Mouse (Mus musculus) kidney, embryonic 14.5 days (tissue): ENCODE results near the gene Zfp428. TPM values are rescaled to one million over a fixed set of nuclear protein-coding genes. Genes with fewer than 3 reads are reported as not detected.

ENCODE experiments used
- ATAC-seq: fragments of 200-750 bp; cut with Nextera tagmentation; 2 replicates; pipeline ENCODE4 v1.8.0; 2017; ENCODE audit warnings: moderate number of reproducible peaks, mild to moderate bottlenecking, moderate TSS enrichment, moderate library complexity; ENCODE audit not compliant: low FRiP score, low TSS enrichment
- H3K27ac ChIP-seq: fragments of 300-500 bp; sonication (generic); 2 replicates; pipeline ENCODE4 v1.5.1; 2014; ENCODE audit warnings: low read depth, mild to moderate bottlenecking, low read length, moderate library complexity, mixed read lengths
- H3K27me3 ChIP-seq: fragments of 300-500 bp; sonication (generic); 2 replicates; pipeline ENCODE4 v1.6.1; 2014; ENCODE audit warnings: mild to moderate bottlenecking, low read length; ENCODE audit not compliant: control insufficient read depth, insufficient read depth
- H3K36me3 ChIP-seq: fragments of 300-500 bp; sonication (generic); 2 replicates; pipeline ENCODE4 v1.6.1; 2014; ENCODE audit warnings: low read length, mixed read lengths; ENCODE audit not compliant: control insufficient read depth, insufficient read depth
- H3K4me1 ChIP-seq: fragments of 300-500 bp; sonication (generic); 2 replicates; pipeline ENCODE4 v1.6.1; 2014; ENCODE audit warnings: low read length, mixed read lengths; ENCODE audit not compliant: control insufficient read depth, insufficient read depth
- H3K4me2 ChIP-seq: fragments of 300-500 bp; sonication (generic); replicated peaks from 2 replicates; pipeline ENCODE4 v1.6.1; 2014; ENCODE audit warnings: low read depth, mild to moderate bottlenecking, low read length
- H3K4me3 ChIP-seq: fragments of 300-500 bp; sonication (generic); 2 replicates; pipeline ENCODE4 v1.5.1; 2014; ENCODE audit warnings: mild to moderate bottlenecking, low read length
- H3K9ac ChIP-seq: fragments of 300-500 bp; sonication (generic); 2 replicates; pipeline ENCODE4 v1.6.1; 2014; ENCODE audit warnings: low read depth, mild to moderate bottlenecking, low read length, moderate library complexity
- H3K9me3 ChIP-seq: fragments of 300-500 bp; sonication (generic); 2 replicates; pipeline ENCODE4 v1.6.1; 2016; ENCODE audit warnings: low read length; ENCODE audit not compliant: control insufficient read depth
- WGBS: fragments of 180-500 bp; shearing (Covaris S2); extraction: QIAGEN DNeasy Blood & Tissue Kit; methylation state at CpG from one replicate; pipeline ENCODE4 v1.1.7; 2014; 5-methylcytosine and 5-hydroxymethylcytosine counted together
- polyA plus RNA-seq: library from polyadenylated mRNA; unstranded; fragments of >200 nt; fragmentation: Nextera tagmentation; extraction: Ambion mirVana; gene quantifications from 2 replicates; pipeline ENCODE4 v1.2.1, GENCODE M21; 2014

Gene Zfp428
- polyA plus RNA-seq, 1 experiment from 2014 or later, result 54.5 TPM

GRCm38 (mm10) chr7:24487403-24487802 lies 19.4 kb upstream of the Zfp428 start:
- H3K4me3 ChIP-seq, result no peak overlapping the region
- H3K4me2 ChIP-seq, result no peak overlapping the region
- 31% methylated on average over 3 of the region's 3 CpGs for WGBS
- no peaks in the 10 kb centered on the region for H3K9me3 ChIP-seq
- no peak overlapping the region for H3K27ac ChIP-seq
- ATAC-seq, result no peak
- peaks cover 9% of the 10 kb centered on the region; the same call in 1 of the 2 replicates for H3K4me1 ChIP-seq
- H3K36me3 ChIP-seq, result no peaks in the 10 kb centered on the region
- no peak overlapping the region for H3K9ac ChIP-seq
- H3K27me3 ChIP-seq, result peaks cover 4% of the 10 kb centered on the region; the same call in 1 of the 2 replicates

- no peak for ATAC-seq
- WGBS, result 88% methylated on average over 8 of the region's 8 CpGs
- no peak overlapping the region for H3K9ac ChIP-seq
- no peak overlapping the region for H3K4me2 ChIP-seq
- H3K4me1 ChIP-seq, result peaks cover 9% of the 10 kb centered on the region; the same call in 1 of the 2 replicates
- no peaks in the 10 kb centered on the region for H3K9me3 ChIP-seq
- no peaks in the 10 kb centered on the region for H3K36me3 ChIP-seq
- H3K4me3 ChIP-seq, result no peak overlapping the region
- no peaks in the 10 kb centered on the region for H3K27me3 ChIP-seq
- H3K27ac ChIP-seq, result no peak overlapping the region
Measured at GRCm38 (mm10) chr7:24488303-24488702, 18.5 kb upstream of the Zfp428 start.

DNA sequence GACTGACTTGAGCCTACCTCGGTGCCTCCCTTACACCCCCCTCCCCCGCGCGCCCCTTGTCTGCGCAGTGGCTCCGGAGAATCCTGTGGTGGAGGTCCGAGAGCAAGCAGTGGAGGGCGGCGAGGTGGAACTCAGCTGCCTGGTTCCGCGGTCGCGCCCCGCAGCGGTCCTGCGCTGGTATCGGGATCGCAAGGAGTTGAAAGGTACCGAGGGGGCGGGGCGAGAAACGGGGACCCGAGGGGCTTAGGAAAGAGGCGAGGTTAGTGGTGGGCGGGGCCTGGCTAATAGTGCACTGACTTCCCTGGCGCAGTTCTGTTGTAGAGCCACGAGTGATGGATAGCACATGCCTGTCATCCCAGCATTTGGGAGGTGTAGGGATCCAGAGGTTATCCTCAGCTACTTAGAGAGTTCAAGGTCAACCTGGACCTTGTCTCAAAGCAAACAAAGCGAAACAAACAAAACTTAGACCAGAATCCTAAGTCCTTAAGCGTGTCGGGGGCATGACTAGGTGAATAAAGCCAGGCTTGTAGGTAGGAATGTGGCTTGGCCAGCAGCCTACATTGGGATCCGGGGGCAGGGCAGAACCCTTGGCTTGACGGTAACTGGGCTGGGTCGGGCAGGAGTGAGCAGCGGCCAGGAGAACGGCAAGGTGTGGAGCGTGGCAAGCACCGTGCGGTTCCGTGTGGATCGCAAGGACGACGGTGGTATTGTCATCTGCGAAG lies 6.8 kb upstream of the Zfp428 start:
- H3K27ac ChIP-seq, result no peak overlapping the region; the same call in 1 of the 2 replicates
- peaks cover 13% of the 10 kb centered on the region; the same call in 1 of the 2 replicates for H3K4me1 ChIP-seq
- peak; percentile 77 for ATAC-seq
- H3K4me2 ChIP-seq, result peak overlapping the region; percentile 43
- no peak overlapping the region for H3K9ac ChIP-seq
- 0 out of 2 replicates have a peak, but pooled peaks cover 3% of the 10 kb centered on the region for H3K9me3 ChIP-seq
- H3K27me3 ChIP-seq, result peaks cover 17% of the 10 kb centered on the region
- H3K36me3 ChIP-seq, result no peaks in the 10 kb centered on the region
- peak overlapping the region; percentile 29 for H3K4me3 ChIP-seq
- 10% methylated on average over 43 of the region's 43 CpGs for WGBS

GRCm38 (mm10) chr7:24500929-24501328 lies 5.9 kb upstream of the Zfp428 start:
- no peaks in the 10 kb centered on the region for H3K36me3 ChIP-seq
- WGBS, result 42% methylated on average over 7 of the region's 7 CpGs
- H3K27ac ChIP-seq, result no peak overlapping the region
- ATAC-seq, result no peak
- 0 out of 2 replicates have a peak, but pooled peaks cover 3% of the 10 kb centered on the region for H3K9me3 ChIP-seq
- no peak overlapping the region for H3K9ac ChIP-seq
- peaks cover 17% of the 10 kb centered on the region for H3K27me3 ChIP-seq
- H3K4me3 ChIP-seq, result no peak overlapping the region
- H3K4me2 ChIP-seq, result no peak overlapping the region
- peaks cover 18% of the 10 kb centered on the region; the same call in 1 of the 2 replicates for H3K4me1 ChIP-seq

- Histone ChIP-seq H3K27me3 (peaks cover 17% of the 10 kb centered on the region), H3K36me3 (no peaks in the 10 kb centered on the region), H3K4me1 (peaks cover 20% of the 10 kb centered on the region; the same call in 1 of the 2 replicates), H3K27ac (no peak overlapping the region), H3K9ac (no peak overlapping the region), H3K4me2 (no peak overlapping the region), H3K9me3 (0 out of 2 replicates have a peak, but pooled peaks cover 3% of the 10 kb centered on the region), H3K4me3 (no peak overlapping the region)
- ATAC-seq, result no peak
- 63% methylated on average over 21 of the region's 21 CpGs for WGBS
Measured at GRCm38 (mm10) chr7:24501492-24501891, 5.3 kb upstream of the Zfp428 start.

DNA sequence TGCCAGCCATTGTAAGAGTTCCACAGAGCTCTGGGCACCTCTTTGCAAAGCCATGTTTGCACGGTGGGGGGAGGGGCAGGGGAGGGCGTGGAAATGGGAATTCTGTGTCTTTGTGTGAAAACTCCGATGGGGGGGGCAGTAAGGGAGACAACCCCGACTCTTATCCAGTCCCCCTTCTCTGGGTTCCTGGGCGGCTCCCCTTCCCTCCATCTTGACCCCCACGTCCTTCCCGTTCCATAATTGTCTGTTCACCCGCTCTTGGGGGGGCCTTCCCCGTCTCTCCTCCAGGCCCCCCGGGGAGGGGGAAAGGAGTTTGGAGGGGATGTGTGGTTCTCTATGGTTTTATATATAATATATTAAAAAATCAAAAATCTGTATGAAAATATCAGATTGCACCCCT lies 2.8 kb upstream of the Zfp428 start:
- Histone ChIP-seq H3K4me2 (no peak overlapping the region), H3K4me1 (peaks cover 27% of the 10 kb centered on the region)
- ATAC-seq, result no peak

GRCm38 (mm10) chr7:24504868-24505267 lies 1.9 kb upstream of the Zfp428 start:
- Histone ChIP-seq H3K4me1 (peaks cover 24% of the 10 kb centered on the region), H3K27me3 (peaks cover 6% of the 10 kb centered on the region; the same call in 1 of the 2 replicates), H3K9me3 (0 out of 2 replicates have a peak, but pooled peaks cover 3% of the 10 kb centered on the region), H3K9ac (no peak overlapping the region), H3K27ac (no peak overlapping the region), H3K4me3 (no peak overlapping the region), H3K36me3 (no peaks in the 10 kb centered on the region), H3K4me2 (no peak overlapping the region)
- no peak for ATAC-seq
- 13% methylated on average over 4 of the region's 4 CpGs for WGBS

More for the DNA sequence above, 2.8 kb upstream of the Zfp428 start:
- WGBS, result 26% methylated on average over 10 of the region's 10 CpGs
- H3K4me3 ChIP-seq, result no peak overlapping the region
- H3K9me3 ChIP-seq, result 0 out of 2 replicates have a peak, but pooled peaks cover 3% of the 10 kb centered on the region
- H3K27ac ChIP-seq, result no peak overlapping the region
- H3K36me3 ChIP-seq, result no peaks in the 10 kb centered on the region
- no peak overlapping the region for H3K9ac ChIP-seq
- H3K27me3 ChIP-seq, result peaks cover 11% of the 10 kb centered on the region; the same call in 1 of the 2 replicates

DNA sequence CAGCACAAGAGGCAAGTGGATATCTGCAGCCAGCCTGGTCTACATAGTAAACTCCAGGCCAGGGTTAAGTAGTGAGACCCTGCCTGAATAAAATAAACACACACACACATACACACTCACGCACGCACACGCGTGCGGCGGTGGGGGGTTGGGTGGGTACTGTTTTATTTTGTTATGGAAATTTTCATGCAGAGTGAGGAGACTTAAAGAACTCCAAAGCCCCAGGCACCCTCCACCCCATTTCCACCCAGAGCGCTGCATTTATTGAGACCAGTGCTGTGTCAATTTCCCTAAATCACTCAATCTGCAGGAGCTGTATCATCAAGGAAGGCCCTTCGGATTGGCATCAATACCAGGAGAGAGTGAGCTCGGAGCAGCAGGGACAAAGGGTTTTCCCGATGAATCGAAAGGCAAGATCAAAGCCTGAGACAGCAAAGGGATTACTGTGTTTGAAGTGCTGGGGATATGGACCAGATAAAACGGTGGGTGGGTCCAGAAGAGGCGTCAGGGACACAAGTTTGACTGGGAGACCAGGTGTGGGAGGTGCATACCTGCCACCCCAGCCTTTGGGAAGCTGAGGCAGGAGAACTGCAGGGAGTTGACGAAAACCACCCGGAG lies 1.2 kb upstream of the Zfp428 start:
- H3K27ac ChIP-seq, result no peak overlapping the region
- H3K9me3 ChIP-seq, result 0 out of 2 replicates have a peak, but pooled peaks cover 3% of the 10 kb centered on the region
- H3K4me3 ChIP-seq, result 0 out of 2 replicates have a peak overlapping the region, but pooled peaks have one; percentile 79
- H3K9ac ChIP-seq, result no peak overlapping the region
- H3K27me3 ChIP-seq, result peaks cover 5% of the 10 kb centered on the region; the same call in 1 of the 2 replicates
- H3K4me1 ChIP-seq, result peaks cover 24% of the 10 kb centered on the region
- H3K4me2 ChIP-seq, result peak overlapping the region; percentile 78; the same call in 1 of the 2 replicates
- no peak for ATAC-seq
- 22% methylated on average over 15 of the region's 15 CpGs for WGBS
- 0 out of 2 replicates have a peak, but pooled peaks cover under 1% of the 10 kb centered on the region for H3K36me3 ChIP-seq
